Mouse (Mus musculus) ES-Bruce4 (cell line): Measurements from ENCODE around the gene Rarg. TPM values are rescaled to one million over a fixed set of nuclear protein-coding genes. Genes with fewer than 3 reads are reported as not detected.

ENCODE experiments used
- H3K27ac ChIP-seq: 2 replicates; pipeline ENCODE4 v1.5.1; 2012; ENCODE audit warnings: low read length, inconsistent platforms; ENCODE audit not compliant: insufficient read depth
- H3K27me3 ChIP-seq: 2 replicates; pipeline ENCODE4 v1.6.1; 2012; ENCODE audit warnings: mild to moderate bottlenecking, low read length, inconsistent platforms; ENCODE audit not compliant: control insufficient read depth, poor library complexity, insufficient read depth, severe bottlenecking
- H3K36me3 ChIP-seq: 2 replicates; pipeline ENCODE4 v1.6.1; 2012; ENCODE audit warnings: inconsistent platforms, mild to moderate bottlenecking, low read length, moderate library complexity; ENCODE audit not compliant: control insufficient read depth, poor library complexity, insufficient read depth, severe bottlenecking
- H3K4me1 ChIP-seq: one replicate; pipeline ENCODE4 v1.8.1; 2011; ENCODE audit warnings: low read length; ENCODE audit not compliant: control insufficient read depth, insufficient read depth
- H3K4me3 ChIP-seq: 2 replicates; pipeline ENCODE4 v1.5.1; 2011; ENCODE audit warnings: low read depth, mild to moderate bottlenecking, low read length
- H3K9ac ChIP-seq: 2 replicates; pipeline ENCODE4 v1.6.1; 2012; ENCODE audit warnings: low read depth, mild to moderate bottlenecking, inconsistent platforms; ENCODE audit not compliant: poor library complexity, severe bottlenecking
- H3K9me3 ChIP-seq: replicated peaks from 2 replicates; pipeline ENCODE4 v1.6.1; 2012; ENCODE audit warnings: mild to moderate bottlenecking, low read length, inconsistent platforms; ENCODE audit not compliant: control insufficient read depth, poor library complexity, insufficient read depth, severe bottlenecking
- CTCF ChIP-seq: IDR thresholded peaks from one replicate; pipeline ENCODE4 v1.8.1; 2011; ENCODE audit warnings: low read depth, low read length
- EP300 ChIP-seq: IDR thresholded peaks from 2 replicates; pipeline ENCODE4 v1.6.1; 2011; ENCODE audit warnings: low read depth, low read length; ENCODE audit not compliant: insufficient read depth
- POLR2A ChIP-seq: IDR thresholded peaks from one replicate; pipeline ENCODE4 v1.8.1; 2011; ENCODE audit warnings: low read length; ENCODE audit not compliant: insufficient read depth
- polyA plus RNA-seq: library from polyadenylated mRNA; stranded (reverse); fragments of >200 nt; gene quantifications from 2 replicates; pipeline ENCODE4 v1.2.4, GENCODE M21; 2011; ENCODE audit warnings: low read depth; ENCODE audit not compliant: missing spikeins, insufficient read depth, insufficient read length

The Rarg gene
- 38.6 and 42.7 TPM in 2 replicates for polyA plus RNA-seq

GRCm38 (mm10) chr15:102257202-102258075 lies at the start of gene Rarg:
Gene Rarg (minus strand): TSS chr15:102257517.
- Histone ChIP-seq H3K27me3 (no peaks in the 10 kb centered on the region), H3K27ac (peak within 1 kb of the TSS; percentile 60), H3K4me1 (peaks cover 8% of the 10 kb centered on the region), H3K9ac (peak within 1 kb of the TSS; percentile 95), H3K4me3 (peak within 1 kb of the TSS; percentile 74), H3K36me3 (no peaks in the 10 kb centered on the region), H3K9me3 (no peaks in the 10 kb centered on the region)
- no peak for TF ChIP-seq EP300
- no peak for TF ChIP-seq CTCF
- TF ChIP-seq POLR2A, result no peak

GRCm38 (mm10) chr15:102302542-102302941 lies 45.2 kb upstream of the Rarg start:
- TF ChIP-seq CTCF, result no peak
- no peak for TF ChIP-seq POLR2A
- TF ChIP-seq EP300, result no peak
- peaks cover 69% of the 10 kb centered on the region for H3K36me3 ChIP-seq

GRCm38 (mm10) chr15:102296368-102297006 lies 39.2 kb upstream of the Rarg start:
- no peak overlapping the region for H3K27ac ChIP-seq
- H3K9me3 ChIP-seq, result no peaks in the 10 kb centered on the region
- H3K4me1 ChIP-seq, result no peaks in the 10 kb centered on the region
- H3K4me3 ChIP-seq, result peak overlapping the region; percentile 79
- no peaks in the 10 kb centered on the region for H3K27me3 ChIP-seq
- TF ChIP-seq EP300, result no peak
- TF ChIP-seq CTCF, result no peak
- no peak for TF ChIP-seq POLR2A
- peak overlapping the region; percentile 70 for H3K9ac ChIP-seq
- H3K36me3 ChIP-seq, result peaks cover 32% of the 10 kb centered on the region

More at GRCm38 (mm10) chr15:102302542-102302941, 45.2 kb upstream of the Rarg start:
- no peak overlapping the region for H3K27ac ChIP-seq
- H3K4me3 ChIP-seq, result no peak overlapping the region
- H3K27me3 ChIP-seq, result no peaks in the 10 kb centered on the region
- no peak overlapping the region for H3K9ac ChIP-seq
- H3K4me1 ChIP-seq, result no peaks in the 10 kb centered on the region
- H3K9me3 ChIP-seq, result no peaks in the 10 kb centered on the region

GRCm38 (mm10) chr15:102295633-102296367 lies 38.5 kb upstream of the Rarg start, which contains the start of gene Espl1:
Gene Espl1 (plus strand): TSS chr15:102296266.
- H3K9ac ChIP-seq, result peak within 1 kb of the TSS; percentile 70

GRCm38 (mm10) chr15:102287395-102287794 lies 30.1 kb upstream of the Rarg start:
- H3K27me3 ChIP-seq, result no peaks in the 10 kb centered on the region
- TF ChIP-seq POLR2A (no peak), CTCF (no peak), EP300 (no peak)

More at GRCm38 (mm10) chr15:102295633-102296367, 38.5 kb upstream of the Rarg start, which contains the start of gene Espl1:
- Histone ChIP-seq H3K4me1 (no peaks in the 10 kb centered on the region), H3K27me3 (no peaks in the 10 kb centered on the region), H3K4me3 (peak within 1 kb of the TSS; percentile 79), H3K36me3 (peaks cover 29% of the 10 kb centered on the region), H3K27ac (no peak within 1 kb of the TSS), H3K9me3 (no peaks in the 10 kb centered on the region)
- TF ChIP-seq CTCF, result no peak
- TF ChIP-seq EP300, result no peak
- peak; percentile 87 for TF ChIP-seq POLR2A

More at GRCm38 (mm10) chr15:102287395-102287794, 30.1 kb upstream of the Rarg start:
- H3K36me3 ChIP-seq, result no peaks in the 10 kb centered on the region; the same call in 1 of the 2 replicates
- H3K27ac ChIP-seq, result no peak overlapping the region
- H3K9me3 ChIP-seq, result no peaks in the 10 kb centered on the region
- H3K4me1 ChIP-seq, result no peaks in the 10 kb centered on the region
- H3K4me3 ChIP-seq, result no peak overlapping the region
- no peak overlapping the region for H3K9ac ChIP-seq
